Mouse (Mus musculus): Measurements from ENCODE around the gene Rsu1.

DNA sequence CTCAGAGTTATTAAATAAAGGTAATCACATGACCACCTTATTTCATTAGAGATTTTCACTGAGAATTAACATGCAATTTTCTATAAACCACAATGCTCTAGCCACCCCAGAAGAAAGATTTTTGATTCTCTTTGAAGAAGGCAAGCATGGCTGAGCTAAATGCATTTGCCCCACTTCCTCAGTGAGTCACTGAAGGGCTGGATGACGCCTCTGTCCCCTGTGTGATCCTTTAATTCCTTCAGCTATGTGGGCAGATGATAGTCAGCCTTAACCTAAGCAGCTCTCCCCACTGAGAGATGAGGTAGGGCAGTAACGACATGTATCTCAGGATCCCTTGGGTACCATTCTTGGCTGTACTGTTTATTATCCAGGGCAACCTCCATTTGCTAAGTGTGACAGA is 190.7 kb downstream of the Rsu1 start:
- no peak for TF ChIP-seq POLR2A (IDR thresholded peaks at IDR 0.05; ENCODE audit: insufficient read length, low read depth)
- no peak for TF ChIP-seq SRF (IDR thresholded peaks at IDR 0.05; ENCODE audit: control insufficient read depth, insufficient read length, low read depth)
- TF ChIP-seq CEBPB (IDR thresholded peaks at IDR 0.05; ENCODE audit: insufficient read depth, poor library complexity, severe bottlenecking), result no peak
- TF ChIP-seq USF1 (IDR thresholded peaks at IDR 0.05; ENCODE audit: low read depth), result no peak
- TF ChIP-seq MYOG (IDR thresholded peaks at IDR 0.05; ENCODE audit: control insufficient read depth in 1 of 3, insufficient read depth in 1 of 3, insufficient read length in 2 of 3, low read depth in 2 of 3), result no peak
- no peak for TF ChIP-seq TCF12 (IDR thresholded peaks at IDR 0.05; ENCODE audit: insufficient read depth, poor library complexity, severe bottlenecking)
- no peak for TF ChIP-seq TCF3 (IDR thresholded peaks at IDR 0.05; ENCODE audit: insufficient read length, low read depth)
- TF ChIP-seq REST (IDR thresholded peaks at IDR 0.05; ENCODE audit: insufficient read depth, insufficient read length), result no peak
- no peak for TF ChIP-seq E2F4 (IDR thresholded peaks at IDR 0.05; ENCODE audit: insufficient read depth)
- TF ChIP-seq MYOD1 (IDR thresholded peaks at IDR 0.05; ENCODE audit: control insufficient read depth in 1 of 3, insufficient read length in 2 of 3, low read depth in 2 of 3), result no peak

All from myocyte (in vitro differentiated cells).